Mouse (Mus musculus) urinary bladder, postnatal 25 days (tissue): ENCODE measurements at regions not wholly inside any gene's neighbourhood (a gene's known extent, or its start where the extent isn't known, plus 50 kb on each side); places are given as distances from the start of the nearest gene placed in this dataset.

Experiments
- DNase-seq: peaks from one replicate; pipeline ENCODE4 v3.0.0; 2022; ENCODE audit warnings: low spot score

- DNase-seq: no peak
Measured at GRCm38 (mm10) chr5:35162607-35163006, 57.0 kb upstream of the Lrpap1 start.

GRCm38 (mm10) chr5:35162120-35162519, 56.6 kb upstream of the Lrpap1 start:
- no peak for DNase-seq

GRCm38 (mm10) chr5:35160929-35161815, 55.6 kb upstream of the Lrpap1 start:
- no peak for DNase-seq

- no peak for DNase-seq
Measured at GRCm38 (mm10) chr5:35159854-35160253, 54.3 kb upstream of the Lrpap1 start.

- no peak for DNase-seq
Measured at GRCm38 (mm10) chr5:35159178-35159661, 53.7 kb upstream of the Lrpap1 start.

GRCm38 (mm10) chr5:35158346-35159047, 52.9 kb upstream of the Lrpap1 start:
- DNase-seq: no peak

- no peak for DNase-seq
Measured at GRCm38 (mm10) chr5:35156371-35156770, 50.8 kb upstream of the Lrpap1 start.

GRCm38 (mm10) chr5:35155717-35156116, 50.2 kb upstream of the Lrpap1 start:
- DNase-seq: no peak
